Mouse (Mus musculus): ENCODE results near the gene Zbtb17.
A peak's percentile ranks its signal among the peaks of the same experiment; 100 is the strongest.

Zbtb17 gene

DNA sequence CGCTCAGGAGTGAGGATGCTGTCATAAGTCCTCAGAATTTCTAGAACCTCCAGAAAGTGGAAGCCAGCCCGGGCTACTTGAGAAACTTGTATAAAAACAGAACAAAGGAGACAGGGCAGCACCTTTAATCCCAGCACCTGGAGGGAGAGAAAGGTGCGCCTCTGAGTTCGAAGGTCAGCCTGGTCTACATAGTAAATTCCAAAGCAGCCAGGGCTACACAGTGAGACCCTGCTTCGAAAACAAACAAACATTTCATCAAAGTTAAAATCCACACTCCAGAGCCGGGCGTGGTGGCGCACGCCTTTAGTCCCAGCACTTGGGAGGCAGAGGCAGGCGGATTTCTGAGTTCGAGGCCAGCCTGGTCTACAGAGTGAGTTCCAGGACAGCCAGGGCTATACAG, 61.4 kb downstream of the Zbtb17 start:
- DNase-seq: no peak

DNA sequence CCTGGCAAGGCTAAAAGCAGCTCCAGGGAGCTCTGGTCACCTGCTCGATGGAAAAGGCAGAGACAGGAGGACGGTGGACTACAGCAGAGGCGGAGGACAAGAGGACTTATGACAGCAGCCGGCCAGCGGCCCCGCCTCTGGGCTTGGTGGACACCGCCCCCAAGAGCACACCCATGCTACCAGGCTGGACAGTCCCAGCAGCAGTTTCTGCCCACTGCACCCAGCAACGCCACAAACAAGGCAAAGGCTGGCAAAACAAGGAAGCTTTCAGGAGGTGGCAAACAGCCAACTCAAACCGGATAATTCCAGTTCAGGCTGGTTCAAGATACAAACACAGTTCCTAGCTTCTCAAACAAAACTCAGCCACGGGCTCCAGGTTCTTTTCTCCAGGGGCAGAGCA, 61.9 kb downstream of the Zbtb17 start:
- peak; percentile 95 for DNase-seq

DNA sequence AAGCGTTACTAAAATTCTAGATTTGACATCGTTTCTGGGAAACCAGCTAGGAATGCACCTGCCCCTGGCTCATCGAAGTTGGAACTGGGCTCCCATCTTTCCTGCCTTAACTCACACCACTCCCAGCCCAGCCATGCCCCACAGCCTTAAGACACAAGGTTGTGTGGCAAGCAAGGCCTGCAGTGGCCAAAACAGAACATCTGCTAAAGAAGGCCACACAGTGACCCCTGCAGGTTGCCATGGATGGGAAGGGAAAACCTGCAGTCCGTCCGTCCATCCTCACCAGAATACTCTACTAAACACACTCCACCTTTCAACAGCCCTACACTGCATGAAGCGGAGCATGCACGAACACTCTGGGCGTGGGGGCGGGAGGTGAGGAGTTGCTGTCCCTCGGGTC, 62.4 kb downstream of the Zbtb17 start:
- peak; percentile 43 for DNase-seq

DNA sequence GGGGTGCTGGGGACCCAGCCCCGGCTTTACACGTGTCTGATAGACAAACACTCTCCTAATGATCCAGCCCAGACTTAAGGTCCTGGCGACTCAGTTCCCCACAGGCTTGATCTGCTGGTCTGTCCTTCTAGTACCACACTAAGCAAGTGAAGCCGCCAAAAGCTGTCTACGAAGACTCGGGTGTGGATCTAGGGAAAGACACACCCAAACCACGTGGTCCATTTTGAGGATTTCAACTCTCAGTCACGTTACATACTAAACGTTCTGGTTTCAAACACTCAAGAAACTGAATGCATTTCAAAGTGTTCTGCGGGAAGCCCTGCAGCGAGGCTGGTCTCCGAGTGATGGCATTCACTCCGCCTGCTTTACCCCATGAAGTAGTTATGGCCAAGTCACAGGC, 66.0 kb downstream of the Zbtb17 start:
- DNase-seq: no peak

DNA sequence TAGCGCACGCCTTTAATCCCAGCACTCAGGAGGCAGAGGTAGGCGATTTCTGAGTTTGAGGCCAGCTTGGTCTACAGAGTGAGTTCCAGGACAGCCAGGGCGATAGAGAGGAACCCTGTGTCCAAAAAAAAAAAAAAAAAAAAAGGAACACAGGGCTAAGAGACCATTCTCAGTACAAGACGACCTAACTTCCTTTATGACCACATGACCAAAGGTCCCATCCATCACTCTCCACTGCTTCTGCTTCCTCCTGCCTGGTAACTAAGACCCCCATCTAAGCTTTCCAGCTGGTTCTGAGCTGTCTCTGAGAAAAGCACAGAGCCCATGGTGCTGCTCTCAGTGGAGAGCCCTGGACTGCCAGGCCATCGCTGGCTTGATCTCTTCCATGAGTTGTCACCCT, 67.7 kb downstream of the Zbtb17 start:
- DNase-seq: no peak

DNA sequence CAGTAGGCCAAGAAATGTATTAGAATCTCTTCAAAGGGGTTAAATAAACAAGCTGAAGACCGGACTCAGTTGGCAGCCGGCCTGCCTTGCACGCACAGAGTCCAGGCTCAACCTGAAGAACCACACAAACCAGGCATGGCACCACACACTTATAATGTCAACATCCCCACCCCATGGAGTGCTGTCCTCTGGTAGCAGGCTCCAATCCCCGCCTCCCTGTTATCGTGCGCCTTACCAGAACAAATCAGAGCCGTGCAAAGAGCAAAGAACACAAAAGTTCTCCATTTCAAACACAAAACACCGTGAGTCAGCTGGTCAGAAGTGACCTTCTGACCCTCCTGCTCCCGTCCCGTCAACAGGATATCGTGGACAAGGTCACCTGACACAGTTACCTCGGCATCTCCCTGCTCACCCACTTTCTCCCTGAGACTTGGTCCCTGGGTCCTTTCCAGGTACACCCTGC, 69.8 kb downstream of the Zbtb17 start:
- DNase-seq: peak; percentile 76

All from kidney, adult 11 months (tissue).